Mouse (Mus musculus): ENCODE measurements at regions not wholly inside any gene's neighbourhood (a gene's known extent, or its start where the extent isn't known, plus 50 kb on each side); places are given as distances from the start of the nearest gene placed in this dataset.

- intact Hi-C loops (cut with DNase I): no loop called here
- peak in 1 of 2 experiments; percentile 3 for DNase-seq (ENCODE audit: low spot score in 2 of 2)
Observed at GRCm38 (mm10) chrX:39104671-39105070, 241.4 kb upstream of the Cypt15 start.

- intact Hi-C loops (cut with DNase I): no loop called here
- no peak for DNase-seq (ENCODE audit: low spot score in 2 of 2)
Observed at GRCm38 (mm10) chrX:39105921-39106320, 240.1 kb upstream of the Cypt15 start.

DNA sequence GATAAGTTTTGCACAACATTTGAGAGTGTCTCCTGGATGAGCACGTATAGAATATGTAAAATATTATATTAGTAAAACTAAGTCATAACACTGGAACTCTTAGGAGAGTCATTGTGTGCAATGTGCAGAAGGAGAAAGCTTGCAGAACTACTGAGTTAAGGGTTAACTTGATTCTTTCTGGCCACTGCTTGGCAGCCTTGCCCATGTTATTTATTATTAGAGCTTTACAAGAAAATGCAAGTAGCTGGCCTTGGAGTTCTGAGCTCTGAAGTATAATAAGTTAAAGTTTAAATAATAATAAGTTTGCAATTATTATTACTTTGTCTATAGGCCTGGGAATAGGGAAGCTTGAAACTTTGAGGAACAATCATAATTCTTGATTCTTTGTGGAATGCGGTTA, 216.7 kb upstream of the Cypt15 start:
- intact Hi-C loops (cut with DNase I): no loop called here
- no peak for DNase-seq (ENCODE audit: low spot score in 2 of 2)
